Mouse (Mus musculus): Measurements from ENCODE around the gene Slc39a1.

DNA sequence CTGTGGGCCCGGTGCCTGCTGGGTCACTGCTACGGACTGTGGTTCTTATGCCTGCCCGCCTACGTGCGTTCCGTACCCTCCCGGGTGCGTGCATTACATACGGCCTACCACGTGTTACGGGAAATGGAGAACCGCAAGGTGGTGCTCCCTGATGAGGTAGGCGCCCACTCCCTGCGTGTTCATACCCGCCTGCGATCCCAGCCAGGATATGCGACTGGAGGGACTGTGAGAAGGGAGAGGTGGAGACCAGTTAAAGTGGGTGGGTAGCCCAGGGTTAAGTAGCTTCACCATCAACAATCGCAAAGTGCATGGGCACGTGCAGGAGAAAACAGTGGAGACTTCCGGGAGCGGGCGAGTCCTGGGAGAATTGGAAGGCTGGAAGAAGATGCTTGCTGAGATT is 25.9 kb downstream of the Slc39a1 start:
- no peak for TF ChIP-seq CTCF (conservative IDR thresholded peaks at IDR 0.05; ENCODE audit: low read length)
- TF ChIP-seq NANOG (IDR thresholded peaks at IDR 0.05; ENCODE audit: borderline replicate concordance, low read length): no peak

Measured in E14TG2a.4 (cell line).